Mouse (Mus musculus): Measurements from ENCODE around the gene Lrp10. TPM values are rescaled to one million over a fixed set of nuclear protein-coding genes. Genes with fewer than 3 reads are reported as not detected.

The Lrp10 gene
- polyA plus RNA-seq, 1 experiment from 2014 or later, result 39.6 TPM

- ATAC-seq (ENCODE audit: insufficient read depth, low FRiP score), result no peak
- no peak overlapping the region for H3K4me3 ChIP-seq (replicated peaks; ENCODE audit: low read length)
- 74% methylated on average over 6 of the region's 6 CpGs for WGBS
- H3K9ac ChIP-seq (ENCODE audit: low read length), result no peak overlapping the region
- peaks cover 15% of the 10 kb centered on the region; the same call in 1 of the 2 replicates for H3K27me3 ChIP-seq (ENCODE audit: control insufficient read depth, insufficient read depth, low read length)
- no peak overlapping the region for H3K4me2 ChIP-seq (ENCODE audit: low read depth, low read length)
- H3K9me3 ChIP-seq (replicated peaks; ENCODE audit: control insufficient read depth, low read length), result no peaks in the 10 kb centered on the region
- no peaks in the 10 kb centered on the region for H3K36me3 ChIP-seq (ENCODE audit: control insufficient read depth, insufficient read depth, low read length)
- H3K27ac ChIP-seq (ENCODE audit: low read length), result no peak overlapping the region
- H3K4me1 ChIP-seq (ENCODE audit: control insufficient read depth, insufficient read depth, low read length), result peaks cover 6% of the 10 kb centered on the region
Observed at GRCm38 (mm10) chr14:54480673-54481072, 16.7 kb downstream of the Lrp10 start.

GRCm38 (mm10) chr14:54481402-54481801 lies 17.5 kb downstream of the Lrp10 start:
- ATAC-seq (ENCODE audit: insufficient read depth, low FRiP score), result no peak
- H3K9me3 ChIP-seq (replicated peaks; ENCODE audit: control insufficient read depth, low read length), result no peaks in the 10 kb centered on the region
- no peak overlapping the region for H3K4me3 ChIP-seq (replicated peaks; ENCODE audit: low read length)
- peaks cover 2% of the 10 kb centered on the region; the same call in 1 of the 2 replicates for H3K4me1 ChIP-seq (ENCODE audit: control insufficient read depth, insufficient read depth, low read length)
- no peak overlapping the region for H3K27ac ChIP-seq (ENCODE audit: low read length)
- no peak overlapping the region for H3K9ac ChIP-seq (ENCODE audit: low read length)
- H3K36me3 ChIP-seq (ENCODE audit: control insufficient read depth, insufficient read depth, low read length), result no peaks in the 10 kb centered on the region
- 78% methylated on average over 8 of the region's 8 CpGs for WGBS
- H3K27me3 ChIP-seq (ENCODE audit: control insufficient read depth, insufficient read depth, low read length), result peaks cover 15% of the 10 kb centered on the region; the same call in 1 of the 2 replicates
- H3K4me2 ChIP-seq (ENCODE audit: low read depth, low read length), result no peak overlapping the region

GRCm38 (mm10) chr14:54482498-54482897 lies 18.6 kb downstream of the Lrp10 start:
- no peaks in the 10 kb centered on the region for H3K4me1 ChIP-seq (ENCODE audit: control insufficient read depth, insufficient read depth, low read length)
- H3K27ac ChIP-seq (ENCODE audit: low read length), result no peak overlapping the region
- no peaks in the 10 kb centered on the region for H3K36me3 ChIP-seq (ENCODE audit: control insufficient read depth, insufficient read depth, low read length)
- H3K9ac ChIP-seq (ENCODE audit: low read length), result no peak overlapping the region
- H3K4me3 ChIP-seq (replicated peaks; ENCODE audit: low read length), result no peak overlapping the region
- no peaks in the 10 kb centered on the region for H3K9me3 ChIP-seq (replicated peaks; ENCODE audit: control insufficient read depth, low read length)
- peaks cover 15% of the 10 kb centered on the region; the same call in 1 of the 2 replicates for H3K27me3 ChIP-seq (ENCODE audit: control insufficient read depth, insufficient read depth, low read length)
- 44% methylated on average over 9 of the region's 9 CpGs for WGBS
- ATAC-seq (ENCODE audit: insufficient read depth, low FRiP score), result no peak
- no peak overlapping the region for H3K4me2 ChIP-seq (ENCODE audit: low read depth, low read length)

GRCm38 (mm10) chr14:54485899-54486298 lies 22.0 kb downstream of the Lrp10 start:
- Histone ChIP-seq H3K4me2 (ENCODE audit: low read depth, low read length) (no peak overlapping the region), H3K9me3 (replicated peaks; ENCODE audit: control insufficient read depth, low read length) (no peaks in the 10 kb centered on the region), H3K27ac (ENCODE audit: low read length) (no peak overlapping the region), H3K36me3 (ENCODE audit: control insufficient read depth, insufficient read depth, low read length) (no peaks in the 10 kb centered on the region), H3K4me3 (replicated peaks; ENCODE audit: low read length) (no peak overlapping the region), H3K27me3 (ENCODE audit: control insufficient read depth, insufficient read depth, low read length) (no peaks in the 10 kb centered on the region), H3K4me1 (ENCODE audit: control insufficient read depth, insufficient read depth, low read length) (no peaks in the 10 kb centered on the region), H3K9ac (ENCODE audit: low read length) (no peak overlapping the region)
- 87% methylated on average over 7 of the region's 7 CpGs for WGBS
- ATAC-seq (ENCODE audit: insufficient read depth, low FRiP score), result no peak

- WGBS, result 61% methylated on average over 2 of the region's 2 CpGs
- no peak overlapping the region for H3K4me2 ChIP-seq (ENCODE audit: low read depth, low read length)
- ATAC-seq (ENCODE audit: insufficient read depth, low FRiP score), result no peak
Observed at GRCm38 (mm10) chr14:54487732-54488131, 23.8 kb downstream of the Lrp10 start.

GRCm38 (mm10) chr14:54488350-54488749 lies 24.4 kb downstream of the Lrp10 start:
- Histone ChIP-seq H3K27ac (ENCODE audit: low read length) (no peak overlapping the region), H3K9me3 (replicated peaks; ENCODE audit: control insufficient read depth, low read length) (no peaks in the 10 kb centered on the region), H3K4me2 (ENCODE audit: low read depth, low read length) (no peak overlapping the region), H3K36me3 (ENCODE audit: control insufficient read depth, insufficient read depth, low read length) (no peaks in the 10 kb centered on the region), H3K27me3 (ENCODE audit: control insufficient read depth, insufficient read depth, low read length) (no peaks in the 10 kb centered on the region), H3K4me1 (ENCODE audit: control insufficient read depth, insufficient read depth, low read length) (no peaks in the 10 kb centered on the region), H3K4me3 (replicated peaks; ENCODE audit: low read length) (no peak overlapping the region), H3K9ac (ENCODE audit: low read length) (no peak overlapping the region)
- ATAC-seq (ENCODE audit: insufficient read depth, low FRiP score), result no peak

More at GRCm38 (mm10) chr14:54487732-54488131, 23.8 kb downstream of the Lrp10 start:
- Histone ChIP-seq H3K36me3 (ENCODE audit: control insufficient read depth, insufficient read depth, low read length) (no peaks in the 10 kb centered on the region), H3K4me3 (replicated peaks; ENCODE audit: low read length) (no peak overlapping the region), H3K9ac (ENCODE audit: low read length) (no peak overlapping the region), H3K27ac (ENCODE audit: low read length) (no peak overlapping the region), H3K4me1 (ENCODE audit: control insufficient read depth, insufficient read depth, low read length) (no peaks in the 10 kb centered on the region), H3K9me3 (replicated peaks; ENCODE audit: control insufficient read depth, low read length) (no peaks in the 10 kb centered on the region), H3K27me3 (ENCODE audit: control insufficient read depth, insufficient read depth, low read length) (no peaks in the 10 kb centered on the region)

- Histone ChIP-seq H3K27ac (ENCODE audit: low read length) (no peak overlapping the region), H3K4me3 (replicated peaks; ENCODE audit: low read length) (no peak overlapping the region), H3K27me3 (ENCODE audit: control insufficient read depth, insufficient read depth, low read length) (no peaks in the 10 kb centered on the region), H3K9me3 (replicated peaks; ENCODE audit: control insufficient read depth, low read length) (no peaks in the 10 kb centered on the region), H3K9ac (ENCODE audit: low read length) (no peak overlapping the region), H3K36me3 (ENCODE audit: control insufficient read depth, insufficient read depth, low read length) (no peaks in the 10 kb centered on the region), H3K4me1 (ENCODE audit: control insufficient read depth, insufficient read depth, low read length) (no peaks in the 10 kb centered on the region), H3K4me2 (ENCODE audit: low read depth, low read length) (no peak overlapping the region)
- peak; percentile 72; the same call in 1 of the 2 replicates for ATAC-seq (ENCODE audit: insufficient read depth, low FRiP score)
- WGBS, result 63% methylated on average over 18 of the region's 18 CpGs
Observed at GRCm38 (mm10) chr14:54492345-54493131, 28.6 kb downstream of the Lrp10 start.

- H3K27me3 ChIP-seq (ENCODE audit: control insufficient read depth, insufficient read depth, low read length), result no peaks in the 10 kb centered on the region
- H3K9ac ChIP-seq (ENCODE audit: low read length), result no peak overlapping the region
- H3K4me3 ChIP-seq (replicated peaks; ENCODE audit: low read length), result no peak overlapping the region
- H3K36me3 ChIP-seq (ENCODE audit: control insufficient read depth, insufficient read depth, low read length), result no peaks in the 10 kb centered on the region
- WGBS, result 87% methylated on average over 5 of the region's 5 CpGs
- no peaks in the 10 kb centered on the region for H3K4me1 ChIP-seq (ENCODE audit: control insufficient read depth, insufficient read depth, low read length)
- no peak for ATAC-seq (ENCODE audit: insufficient read depth, low FRiP score)
- no peak overlapping the region for H3K27ac ChIP-seq (ENCODE audit: low read length)
- H3K4me2 ChIP-seq (ENCODE audit: low read depth, low read length), result no peak overlapping the region
- H3K9me3 ChIP-seq (replicated peaks; ENCODE audit: control insufficient read depth, low read length), result no peaks in the 10 kb centered on the region
Observed at GRCm38 (mm10) chr14:54493236-54493635, 29.3 kb downstream of the Lrp10 start.

GRCm38 (mm10) chr14:54494234-54494633 lies 30.3 kb downstream of the Lrp10 start:
- Histone ChIP-seq H3K4me1 (ENCODE audit: control insufficient read depth, insufficient read depth, low read length) (no peaks in the 10 kb centered on the region), H3K4me2 (ENCODE audit: low read depth, low read length) (no peak overlapping the region), H3K36me3 (ENCODE audit: control insufficient read depth, insufficient read depth, low read length) (no peaks in the 10 kb centered on the region), H3K9ac (ENCODE audit: low read length) (no peak overlapping the region), H3K4me3 (replicated peaks; ENCODE audit: low read length) (no peak overlapping the region), H3K9me3 (replicated peaks; ENCODE audit: control insufficient read depth, low read length) (no peaks in the 10 kb centered on the region), H3K27me3 (ENCODE audit: control insufficient read depth, insufficient read depth, low read length) (no peaks in the 10 kb centered on the region), H3K27ac (ENCODE audit: low read length) (no peak overlapping the region)
- 1% methylated on average over 3 of the region's 3 CpGs for WGBS
- ATAC-seq (ENCODE audit: insufficient read depth, low FRiP score), result no peak

All from stomach, embryonic 16.5 days (tissue).